Mouse (Mus musculus) Muller cell, postnatal 12 days (primary cell): ENCODE data around the gene Lrg1.

Experiments
- DNase-seq: peaks from one replicate; pipeline ENCODE4 v3.0.0-alpha.2; 2015; ENCODE audit errors: inconsistent ontology term

Gene Lrg1

GRCm38 (mm10) chr17:56136558-56136957 lies 14.8 kb upstream of the Lrg1 start:
- DNase-seq, result no peak

GRCm38 (mm10) chr17:56134463-56134971 lies 12.7 kb upstream of the Lrg1 start:
- peak; percentile 58 for DNase-seq

- DNase-seq, result no peak
Measured at GRCm38 (mm10) chr17:56133457-56134363, 11.9 kb upstream of the Lrg1 start.

GRCm38 (mm10) chr17:56132661-56133060 lies 10.9 kb upstream of the Lrg1 start:
- peak; percentile 38 for DNase-seq

- no peak for DNase-seq
Measured at GRCm38 (mm10) chr17:56131814-56132213, 10.0 kb upstream of the Lrg1 start.

GRCm38 (mm10) chr17:56131136-56131535 lies 9.3 kb upstream of the Lrg1 start:
- DNase-seq, result no peak

GRCm38 (mm10) chr17:56128246-56128645 lies 6.4 kb upstream of the Lrg1 start:
- no peak for DNase-seq

GRCm38 (mm10) chr17:56126175-56126574 lies 4.4 kb upstream of the Lrg1 start:
- no peak for DNase-seq

GRCm38 (mm10) chr17:56125276-56125630 lies 3.5 kb upstream of the Lrg1 start:
- no peak for DNase-seq

GRCm38 (mm10) chr17:56124377-56125275 lies 2.8 kb upstream of the Lrg1 start:
- DNase-seq, result peak; percentile 48

GRCm38 (mm10) chr17:56123681-56124340 lies 2.0 kb upstream of the Lrg1 start:
- no peak for DNase-seq

GRCm38 (mm10) chr17:56123161-56123560 lies 1.4 kb upstream of the Lrg1 start:
- no peak for DNase-seq

GRCm38 (mm10) chr17:56119981-56120880 lies 1.6 kb downstream of the Lrg1 start:
- DNase-seq, result peak; percentile 31

GRCm38 (mm10) chr17:56119431-56119830 lies 2.4 kb downstream of the Lrg1 start:
- DNase-seq, result no peak

GRCm38 (mm10) chr17:56117251-56117710 lies 4.5 kb downstream of the Lrg1 start, which contains the start of gene Plin5:
Gene Plin5, minus strand, starts transcription at chr17:56117596.
- DNase-seq, result peak; percentile 74

- DNase-seq, result no peak
Measured at GRCm38 (mm10) chr17:56116193-56116592, 5.6 kb downstream of the Lrg1 start.

GRCm38 (mm10) chr17:56112743-56113142 lies 9.1 kb downstream of the Lrg1 start:
- no peak for DNase-seq

GRCm38 (mm10) chr17:56111864-56112263 lies 9.9 kb downstream of the Lrg1 start:
- no peak for DNase-seq

- DNase-seq, result no peak
Measured at GRCm38 (mm10) chr17:56111021-56111420, 10.8 kb downstream of the Lrg1 start.

GRCm38 (mm10) chr17:56110571-56110970 lies 11.2 kb downstream of the Lrg1 start:
- DNase-seq, result peak; percentile 29
